Mouse (Mus musculus) layer of hippocampus, adult 2 months (tissue): ENCODE results near the gene Snx5. TPM values are rescaled to one million over a fixed set of nuclear protein-coding genes. Genes with fewer than 3 reads are reported as not detected.

ENCODE experiments used
- DNase-seq, 2 experiments: peaks; one replicate each; pipeline ENCODE4 v3.0.0; 2022; ENCODE audit warnings: low spot score in 2 of 2
- H3K27ac ChIP-seq: fragments of 200-600 bp; 2 replicates; pipeline ENCODE4 v1.8.1; 2022
- H3K4me3 ChIP-seq: fragments of 200-600 bp; 2 replicates; pipeline ENCODE4 v1.8.1; 2022; ENCODE audit warnings: mild to moderate bottlenecking
- CTCF ChIP-seq: fragments of 200-600 bp; conservative IDR thresholded peaks from 2 replicates; pipeline ENCODE4 v1.8.1; 2022; ENCODE audit warnings: antibody characterized with exemption, mild to moderate bottlenecking, moderate library complexity
- long read RNA-seq, 2 experiments: library from polyadenylated mRNA; stranded (forward); transcript quantifications; one replicate each; pipeline ENCODE4 v2.0.0; 2021; ENCODE audit warnings: borderline mapping rate in 2 of 2
- total RNA-seq, 2 experiments: library from RNA; stranded (reverse); gene quantifications; 2 replicates each; pipeline ENCODE4 v1.2.3; 2021

Gene Snx5
- 10 to 100 TPM; 69.4 to 77.1 TPM for total RNA-seq
- long read RNA-seq, experiment 1, transcript Snx5-202 (14 exons, 2,512 nt), result minor isoform, 10 of 73 reads
- long read RNA-seq, experiment 1, transcript Snx5-201 (13 exons, 2,419 nt), result major isoform, 48 of 73 reads
- long read RNA-seq, experiment 1, partial matches to known transcripts, result 0 of 73 reads
- long read RNA-seq, experiment 1, other reads (novel, unspliced or antisense), result 15 of 73 reads
- long read RNA-seq, experiment 2, transcript Snx5-202 (14 exons, 2,512 nt), result minor isoform, 9 of 103 reads
- long read RNA-seq, experiment 2, transcript Snx5-201 (13 exons, 2,419 nt), result major isoform, 70 of 103 reads
- long read RNA-seq, experiment 2, partial matches to known transcripts, result 1 of 103 reads
- long read RNA-seq, experiment 2, other reads (novel, unspliced or antisense), result 23 of 103 reads

GRCm38 (mm10) chr2:144270507-144271420 lies at the start of gene Snx5, which contains the start of gene Mgme1:
TSS of gene Snx5 (minus strand) at chr2:144270906.
TSS of gene Mgme1 (plus strand) at chr2:144270663.
- TF ChIP-seq CTCF, result no peak

GRCm38 (mm10) chr2:144311372-144311771 lies 40.7 kb upstream of the Snx5 start:
- TF ChIP-seq CTCF, result no peak
- DNase-seq, result no peak
- H3K4me3 ChIP-seq, result no peak overlapping the region
- no peak overlapping the region for H3K27ac ChIP-seq

More at GRCm38 (mm10) chr2:144270507-144271420, at the start of gene Snx5, which contains the start of gene Mgme1:
- peak; percentile 91 to 94 for DNase-seq
- Histone ChIP-seq H3K27ac (peak within 1 kb of the TSS; percentile 99), H3K4me3 (peak within 1 kb of the TSS; percentile 98)

- no peak overlapping the region for H3K4me3 ChIP-seq
- no peak overlapping the region for H3K27ac ChIP-seq
- no peak for DNase-seq
- no peak for TF ChIP-seq CTCF
Observed at GRCm38 (mm10) chr2:144310273-144310672, 39.6 kb upstream of the Snx5 start.

GRCm38 (mm10) chr2:144308561-144308960 lies 37.9 kb upstream of the Snx5 start:
- TF ChIP-seq CTCF, result no peak
- Histone ChIP-seq H3K4me3 (no peak overlapping the region), H3K27ac (no peak overlapping the region)
- no peak for DNase-seq

- no peak for DNase-seq
- H3K4me3 ChIP-seq, result no peak overlapping the region
- peak; percentile 62 for TF ChIP-seq CTCF
Observed at GRCm38 (mm10) chr2:144305721-144306294, 35.1 kb upstream of the Snx5 start.

GRCm38 (mm10) chr2:144301101-144301500 lies 30.4 kb upstream of the Snx5 start:
- TF ChIP-seq CTCF, result no peak
- DNase-seq, result no peak
- no peak overlapping the region for H3K4me3 ChIP-seq
- no peak overlapping the region for H3K27ac ChIP-seq

More at GRCm38 (mm10) chr2:144305721-144306294, 35.1 kb upstream of the Snx5 start:
- H3K27ac ChIP-seq, result no peak overlapping the region

GRCm38 (mm10) chr2:144299749-144300669 lies 29.3 kb upstream of the Snx5 start:
- no peak for TF ChIP-seq CTCF
- DNase-seq, result peak in 1 of 2 experiments; percentile 32
- Histone ChIP-seq H3K4me3 (no peak overlapping the region), H3K27ac (peak overlapping the region; percentile 46; the same call in 1 of the 2 replicates)

GRCm38 (mm10) chr2:144295145-144295735 lies 24.5 kb upstream of the Snx5 start:
- no peak for DNase-seq
- no peak for TF ChIP-seq CTCF
- H3K27ac ChIP-seq, result no peak overlapping the region
- H3K4me3 ChIP-seq, result no peak overlapping the region

- Histone ChIP-seq H3K27ac (peak overlapping the region; percentile 70), H3K4me3 (no peak overlapping the region)
- DNase-seq, result peak; percentile 42 to 70
- TF ChIP-seq CTCF, result no peak
Observed at GRCm38 (mm10) chr2:144291600-144292305, 21.0 kb upstream of the Snx5 start.

GRCm38 (mm10) chr2:144290321-144290720 lies 19.6 kb upstream of the Snx5 start:
- no peak overlapping the region for H3K4me3 ChIP-seq
- no peak for TF ChIP-seq CTCF
- no peak for DNase-seq
- H3K27ac ChIP-seq, result no peak overlapping the region

- DNase-seq, result no peak
- H3K4me3 ChIP-seq, result no peak overlapping the region
- H3K27ac ChIP-seq, result no peak overlapping the region
- TF ChIP-seq CTCF, result no peak
Observed at GRCm38 (mm10) chr2:144281417-144281816, 10.7 kb upstream of the Snx5 start.
